Comparison of ENCODE assay signal across 8 mouse cellular contexts in the genomic region with DNA sequence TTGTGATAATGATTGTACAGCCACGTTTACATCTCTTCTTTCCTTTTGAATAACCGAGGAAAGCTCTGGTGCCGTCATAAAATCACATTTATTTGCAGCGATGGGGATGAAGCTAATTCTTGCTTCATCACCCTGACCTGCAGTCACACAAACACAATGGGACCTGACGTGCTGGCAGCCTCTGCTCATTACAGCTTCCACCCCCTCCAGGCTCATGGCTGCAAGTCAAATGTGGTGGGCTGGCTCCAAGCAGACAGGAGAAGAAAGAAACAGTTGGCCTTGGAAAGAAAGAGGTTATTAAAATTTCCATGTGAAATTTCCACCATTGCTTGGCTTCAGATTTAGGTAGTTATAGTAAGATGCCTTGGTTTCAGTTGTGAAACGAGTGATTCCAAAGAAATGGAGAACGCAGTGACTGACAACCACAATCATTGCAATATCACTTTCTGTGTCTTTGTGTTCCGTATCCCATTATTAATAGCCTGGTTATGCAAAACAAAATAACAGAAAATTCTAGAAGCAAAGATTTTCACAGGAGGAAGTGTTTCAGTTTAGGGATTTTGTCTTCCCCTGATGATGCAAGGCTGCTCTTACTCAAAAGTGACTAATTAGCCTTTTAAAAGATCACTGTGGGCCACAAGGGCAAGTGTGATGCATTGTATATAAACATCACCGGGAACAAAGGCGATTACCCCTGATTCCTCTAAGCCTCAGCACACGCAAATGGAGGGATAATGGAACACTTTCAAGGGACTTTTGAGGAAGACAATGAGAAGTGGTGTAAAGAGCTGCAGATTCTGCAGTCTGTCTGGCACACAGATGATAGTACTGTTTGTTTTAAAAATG.
DNase-seq lines count a peak whose midpoint lies in the region; ATAC-seq and TF ChIP-seq lines count a peak whose summit lies in the region.

No protein-coding gene starts in this region.

- intact Hi-C loops in gastrocnemius, postnatal 14 days (cut with DNase I; ENCODE audit: low total_unique reads) = no loop called here

- H3K27ac ChIP-seq in stomach, postnatal 0 days (replicated peaks) = no peak overlapping the region

- H3K9me3 ChIP-seq in stomach, postnatal 0 days (ENCODE audit: control insufficient read depth, low read length) = no peaks in the 10 kb centered on the region

- no peak overlapping the region for H3K4me3 ChIP-seq in stomach, postnatal 0 days (ENCODE audit: low read depth, low read length)

- H3K4me2 ChIP-seq in stomach, postnatal 0 days (replicated peaks; ENCODE audit: low read depth) = 0 out of 2 replicates have a peak overlapping the region, but pooled peaks have one; percentile 2

- WGBS in stomach, postnatal 0 days = 38% methylated on average over 11 of the region's 11 CpGs

- H3K9ac ChIP-seq in stomach, postnatal 0 days (ENCODE audit: low read length) = no peak overlapping the region

- TF ChIP-seq EP300 in stomach, postnatal 0 days (optimal IDR thresholded peaks at IDR 0.05) = no peak

- DNase-seq in gastrocnemius, postnatal 14 days = peak; percentile 18
- DNase-seq in gastrocnemius, adult 18-20 months (ENCODE audit: low spot score) = no peak
- DNase-seq in cerebellum, adult 9-11 months = peak; percentile 50
- no peak for DNase-seq in stomach, postnatal 0 days (ENCODE audit: low spot score)
- no peak for DNase-seq in adipocyte (ENCODE audit: low spot score)
- DNase-seq in T-cell, adult 2 months (ENCODE audit: low spot score) = no peak

- TF ChIP-seq CTCF in stomach, postnatal 0 days (IDR thresholded peaks at IDR 0.05; ENCODE audit: low read depth) = no peak

- 0 out of 2 replicates have a peak, but pooled peaks cover 3% of the 10 kb centered on the region for H3K4me1 ChIP-seq in stomach, postnatal 0 days (replicated peaks; ENCODE audit: control insufficient read depth, insufficient read depth)

- H3K27me3 ChIP-seq in stomach, postnatal 0 days (ENCODE audit: control insufficient read depth, insufficient read depth, low read length) = no peaks in the 10 kb centered on the region

- peak; percentile 53 for ATAC-seq in granulocyte monocyte progenitor cell, adult 5-6 weeks (replicated peaks; ENCODE audit: poor library complexity, severe bottlenecking)
- ATAC-seq in megakaryocyte progenitor cell, adult 5-6 weeks (replicated peaks; ENCODE audit: poor library complexity) = 0 out of 2 replicates have a peak, but pooled peaks have one; percentile 17
- no peak for ATAC-seq in stomach, postnatal 0 days (ENCODE audit: low FRiP score, low TSS enrichment)

- no peaks in the 10 kb centered on the region for H3K36me3 ChIP-seq in stomach, postnatal 0 days (ENCODE audit: control insufficient read depth, insufficient read depth, low read length)

Comparison
In these comparisons a context has a peak if more than half of its experiments do, and no peak if none do; other contexts are left out.
1. DNase-seq: peak in gastrocnemius, postnatal 14 days (single experiment) and cerebellum, adult 9-11 months (single experiment); none in gastrocnemius, adult 18-20 months (single experiment), stomach, postnatal 0 days (single experiment), adipocyte (single experiment) and T-cell, adult 2 months (single experiment).